Mouse (Mus musculus): ENCODE measurements around the gene Cttnbp2nl.

DNA sequence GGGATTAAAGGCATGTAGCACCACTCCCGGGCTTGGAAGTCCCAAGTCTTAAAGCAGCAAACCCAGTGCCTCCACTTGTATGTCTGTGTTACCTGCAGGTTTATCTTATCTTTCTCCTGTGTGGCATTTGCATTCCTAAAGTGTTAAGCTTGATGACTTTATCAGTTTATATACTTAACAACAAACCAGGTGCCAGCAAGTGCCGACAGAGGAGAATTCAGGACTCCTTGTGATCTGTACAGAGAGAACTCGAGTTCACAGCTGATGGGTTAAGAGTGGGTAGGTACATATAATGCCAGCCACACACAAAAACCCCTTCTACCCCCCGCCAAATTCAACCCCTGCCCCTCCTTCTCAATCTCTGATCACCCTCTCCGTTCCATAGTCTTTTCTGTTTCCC lies 41.1 kb downstream of the Cttnbp2nl start:
- TF ChIP-seq POLR2A (IDR thresholded peaks at IDR 0.05; ENCODE audit: control insufficient read depth, extremely low read depth, insufficient read depth, low read length, poor library complexity) (no peak), CTCF (IDR thresholded peaks at IDR 0.05; ENCODE audit: borderline replicate concordance, control insufficient read depth, extremely low read depth, insufficient read depth, low read length, poor library complexity) (no peak)
